Mouse (Mus musculus) lung, adult 2 months (tissue): ENCODE measurements at regions not wholly inside any gene's neighbourhood (a gene's known extent, or its start where the extent isn't known, plus 50 kb on each side); places are given as distances from the start of the nearest gene placed in this dataset.

Experiments
- DNase-seq: peaks from one replicate; pipeline ENCODE4 v3.0.0; 2022
- H3K4me1 ChIP-seq: fragments of 200-500 bp; 2 replicates; pipeline ENCODE4 v1.6.1; 2011; ENCODE audit warnings: low read length; ENCODE audit not compliant: control insufficient read depth, insufficient read depth
- H3K4me3 ChIP-seq: fragments of 200-500 bp; replicated peaks from 2 replicates; pipeline ENCODE3; 2011; ENCODE audit warnings: low read depth, mild to moderate bottlenecking, control low read depth, low read length; ENCODE audit errors: extremely low read depth
- CTCF ChIP-seq: fragments of 200-500 bp; IDR thresholded peaks from 2 replicates; pipeline ENCODE4 v1.5.1; 2011; ENCODE audit warnings: mild to moderate bottlenecking, low read length, control low read depth; ENCODE audit not compliant: insufficient read depth
- POLR2A ChIP-seq: fragments of 200-500 bp; IDR thresholded peaks from 2 replicates; pipeline ENCODE4 v1.6.1; 2011; ENCODE audit warnings: low read depth, mild to moderate bottlenecking, control low read depth, low read length, borderline replicate concordance; ENCODE audit errors: extremely low read depth
- WGBS: fragments of 180-500 bp; shearing (Covaris S2); methylation state at CpG from one replicate; pipeline ENCODE4 v1.1.7; 2018; 5-methylcytosine and 5-hydroxymethylcytosine counted together

DNA sequence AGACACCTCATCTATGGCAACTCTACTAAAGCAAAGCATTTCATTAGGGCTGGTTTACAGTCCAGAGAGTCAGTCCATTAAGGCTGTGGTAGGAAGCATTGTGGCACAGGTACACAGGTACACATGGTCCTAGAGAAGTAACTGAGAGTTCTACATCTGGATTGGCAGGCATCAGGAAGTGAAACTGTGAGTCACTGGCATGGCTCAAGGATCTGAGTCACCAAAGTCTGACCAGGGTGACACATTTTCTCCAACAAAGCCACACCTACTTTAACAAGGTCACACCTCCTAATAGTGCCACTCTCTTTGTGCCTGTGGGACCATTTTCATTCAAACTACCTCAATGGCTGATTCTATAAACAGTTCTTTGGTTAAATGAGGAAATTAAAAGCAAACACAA is 2219.2 kb downstream of the 4930444P10Rik start:
- Histone ChIP-seq H3K4me3 (no peak overlapping the region), H3K4me1 (no peaks in the 10 kb centered on the region)
- TF ChIP-seq POLR2A (no peak), CTCF (no peak)
- DNase-seq, result no peak

- Histone ChIP-seq H3K4me3 (no peak overlapping the region), H3K4me1 (no peaks in the 10 kb centered on the region)
- DNase-seq, result no peak
- TF ChIP-seq POLR2A (no peak), CTCF (no peak)
Measured at GRCm38 (mm10) chr1:13872536-13872935, 2220.6 kb downstream of the 4930444P10Rik start.

- TF ChIP-seq CTCF (no peak), POLR2A (no peak)
- WGBS, result 68% methylated on average over 3 of the region's 3 CpGs
Measured at GRCm38 (mm10) chr1:13870631-13871286, 2222.4 kb downstream of the 4930444P10Rik start.

DNA sequence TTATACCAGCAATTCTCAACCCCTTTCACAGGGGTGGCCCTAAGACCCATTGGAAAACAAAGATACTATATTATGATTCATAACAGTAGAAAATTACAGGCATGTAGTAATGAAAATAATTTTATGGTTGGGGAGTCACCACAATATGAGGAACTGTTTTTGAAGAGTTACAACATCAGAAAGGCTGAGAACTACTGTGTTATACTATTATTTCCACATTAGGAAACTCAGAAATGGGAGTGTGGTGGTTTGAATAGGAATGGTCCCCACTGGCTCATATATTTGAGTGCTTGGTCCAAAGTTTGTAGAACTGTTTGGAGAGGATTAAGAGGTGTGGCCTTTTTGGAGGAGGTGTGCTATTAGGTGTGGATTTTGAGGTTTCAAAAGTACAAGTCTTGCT is 2227.4 kb downstream of the 4930444P10Rik start:
- no peak overlapping the region for H3K4me3 ChIP-seq
- H3K4me1 ChIP-seq, result no peaks in the 10 kb centered on the region
- DNase-seq, result no peak
- no peak for TF ChIP-seq POLR2A
- TF ChIP-seq CTCF, result no peak

More at GRCm38 (mm10) chr1:13870631-13871286, 2222.4 kb downstream of the 4930444P10Rik start:
- no peaks in the 10 kb centered on the region for H3K4me1 ChIP-seq
- no peak overlapping the region for H3K4me3 ChIP-seq
- no peak for DNase-seq

DNA sequence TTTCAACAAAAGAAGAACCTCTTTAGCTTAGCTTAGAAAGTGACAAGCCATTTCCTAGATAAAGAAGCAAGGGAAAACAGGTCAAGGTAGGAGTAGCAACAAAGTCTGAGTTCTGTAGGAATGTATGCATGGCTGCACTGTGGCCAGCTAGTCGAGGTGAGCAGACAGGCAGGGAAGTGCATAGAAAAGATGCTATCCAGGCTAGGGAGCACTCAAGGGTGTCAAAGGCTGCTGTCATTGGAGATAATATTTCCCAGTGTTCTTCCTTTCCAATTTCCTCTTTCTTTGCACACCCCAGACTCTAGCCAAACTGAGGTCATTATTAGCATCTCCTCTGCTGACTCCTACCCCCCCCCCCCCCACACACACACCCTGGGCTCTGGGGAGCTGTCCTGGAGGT is 2229.4 kb downstream of the 4930444P10Rik start:
- no peak overlapping the region for H3K4me3 ChIP-seq
- H3K4me1 ChIP-seq, result no peaks in the 10 kb centered on the region
- DNase-seq, result no peak
- 31% methylated on average over 1 of the region's 1 CpGs for WGBS
- no peak for TF ChIP-seq POLR2A
- no peak for TF ChIP-seq CTCF

DNA sequence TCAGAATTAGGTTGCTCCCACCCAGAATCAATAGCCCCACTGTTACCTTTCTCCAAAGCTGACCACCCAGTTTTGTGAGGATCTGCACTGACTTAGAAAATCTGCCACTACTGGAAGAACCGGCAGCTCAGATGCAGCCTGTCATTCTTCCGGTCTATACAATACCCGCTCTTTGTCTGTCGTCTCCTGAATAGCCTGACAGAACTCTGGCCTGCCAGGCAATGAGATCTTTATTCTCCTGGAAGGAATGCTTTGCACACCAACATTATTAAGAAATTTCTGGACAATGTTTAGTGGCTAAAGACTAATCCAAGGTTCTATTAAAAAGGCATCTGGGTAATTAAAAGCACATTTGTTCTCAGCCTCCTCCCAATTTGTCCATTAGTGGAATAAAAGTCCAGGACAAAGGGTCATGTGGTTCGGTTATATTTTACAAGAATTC is 2232.0 kb downstream of the 4930444P10Rik start:
- Histone ChIP-seq H3K4me1 (no peaks in the 10 kb centered on the region), H3K4me3 (no peak overlapping the region)
- DNase-seq, result no peak
- WGBS, result 68% methylated on average over 5 of the region's 5 CpGs
- TF ChIP-seq POLR2A, result no peak
- no peak for TF ChIP-seq CTCF

DNA sequence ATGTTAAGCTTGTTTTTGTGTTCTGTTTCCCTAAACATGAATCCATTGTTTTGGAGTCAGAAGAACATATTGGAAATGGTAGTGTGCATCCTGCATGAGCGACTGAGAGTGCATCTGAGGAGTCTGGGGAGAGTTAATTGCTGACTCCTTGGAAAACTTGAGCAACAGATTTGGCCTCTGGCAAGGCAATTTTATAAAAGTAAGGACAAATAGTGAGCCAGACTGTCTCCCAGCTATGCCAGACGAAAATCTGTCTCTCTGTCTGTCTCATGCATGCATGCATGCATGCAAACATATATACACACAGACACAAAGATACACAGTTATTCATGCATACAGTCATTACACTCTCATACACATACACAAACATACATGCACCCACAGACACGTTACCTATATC is 2232.7 kb downstream of the 4930444P10Rik start:
- DNase-seq, result no peak
- TF ChIP-seq POLR2A, result no peak
- H3K4me1 ChIP-seq, result no peaks in the 10 kb centered on the region
- no peak overlapping the region for H3K4me3 ChIP-seq
- WGBS, result 67% methylated on average over 3 of the region's 3 CpGs

GRCm38 (mm10) chr1:13859723-13860122 is 2233.4 kb downstream of the 4930444P10Rik start:
- no peak for DNase-seq
- Histone ChIP-seq H3K4me3 (no peak overlapping the region), H3K4me1 (no peaks in the 10 kb centered on the region)
- no peak for TF ChIP-seq POLR2A
- 0 out of 2 replicates have a peak, but pooled peaks have one; percentile 21 for TF ChIP-seq CTCF
- 61% methylated on average over 3 of the region's 3 CpGs for WGBS

DNA sequence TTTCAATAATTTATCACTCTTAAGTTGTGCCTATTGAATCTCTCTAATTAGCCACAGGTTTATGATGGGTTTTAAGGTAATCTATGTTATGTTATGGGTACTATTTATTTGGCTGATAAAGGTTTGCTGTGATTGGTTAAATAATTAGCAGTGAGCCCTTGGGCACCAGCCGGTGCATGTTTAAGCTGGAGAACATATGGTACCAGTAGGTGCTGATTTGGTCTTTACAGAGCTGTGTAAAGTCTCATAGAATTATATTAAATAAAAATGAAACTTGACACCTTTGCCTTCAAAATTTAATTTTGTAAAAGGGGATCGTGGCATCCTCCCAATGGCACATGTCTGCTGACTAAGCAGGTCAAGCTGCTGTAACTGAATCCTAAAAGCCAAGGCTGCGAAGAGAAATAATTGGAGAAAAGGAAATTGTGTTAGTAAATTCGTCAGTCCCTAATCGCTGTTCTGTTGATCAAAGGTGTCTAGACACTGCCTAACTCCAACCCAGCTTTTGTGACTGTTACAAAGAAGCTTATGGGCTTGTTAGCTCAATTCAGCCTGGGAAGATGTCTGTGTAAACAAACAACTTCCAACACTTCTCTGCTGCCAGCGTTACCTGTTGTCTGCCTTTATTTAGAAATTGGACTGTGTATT is 2234.6 kb downstream of the 4930444P10Rik start:
- H3K4me1 ChIP-seq, result no peaks in the 10 kb centered on the region
- H3K4me3 ChIP-seq, result no peak overlapping the region
- WGBS, result 56% methylated on average over 6 of the region's 6 CpGs
- no peak for DNase-seq
- no peak for TF ChIP-seq CTCF
- TF ChIP-seq POLR2A, result no peak

GRCm38 (mm10) chr1:13856998-13857397 is 2236.1 kb downstream of the 4930444P10Rik start:
- H3K4me1 ChIP-seq, result no peaks in the 10 kb centered on the region
- TF ChIP-seq POLR2A (no peak), CTCF (no peak)
- WGBS, result 86% methylated on average over 2 of the region's 2 CpGs
- DNase-seq, result no peak
- no peak overlapping the region for H3K4me3 ChIP-seq
